Mouse (Mus musculus): ENCODE results near the gene Nhlh2. TPM values are rescaled to one million over a fixed set of nuclear protein-coding genes. Genes with fewer than 3 reads are reported as not detected.

The Nhlh2 gene
- polyA plus RNA-seq, 1 experiment from 2014 or later: 25.6 TPM

GRCm38 (mm10) chr3:102062671-102063010 is 52.8 kb downstream of the Nhlh2 start:
- Histone ChIP-seq H3K36me3 (ENCODE audit: control insufficient read depth, insufficient read depth, low read length) (no peaks in the 10 kb centered on the region), H3K4me2 (ENCODE audit: low read length) (no peak overlapping the region), H3K27me3 (replicated peaks; ENCODE audit: control insufficient read depth, insufficient read depth, low read length) (no peaks in the 10 kb centered on the region), H3K4me1 (ENCODE audit: control insufficient read depth, insufficient read depth, low read depth, low read length) (no peaks in the 10 kb centered on the region), H3K27ac (ENCODE audit: low read depth, low read length) (no peak overlapping the region), H3K9ac (ENCODE audit: low read depth, low read length) (no peak overlapping the region), H3K9me3 (ENCODE audit: control insufficient read depth, low read length) (no peaks in the 10 kb centered on the region), H3K4me3 (ENCODE audit: low read length) (no peak overlapping the region)
- ATAC-seq: peak; percentile 9; the same call in 1 of the 2 replicates
- WGBS: 25% methylated on average over 8 of the region's 8 CpGs

DNA sequence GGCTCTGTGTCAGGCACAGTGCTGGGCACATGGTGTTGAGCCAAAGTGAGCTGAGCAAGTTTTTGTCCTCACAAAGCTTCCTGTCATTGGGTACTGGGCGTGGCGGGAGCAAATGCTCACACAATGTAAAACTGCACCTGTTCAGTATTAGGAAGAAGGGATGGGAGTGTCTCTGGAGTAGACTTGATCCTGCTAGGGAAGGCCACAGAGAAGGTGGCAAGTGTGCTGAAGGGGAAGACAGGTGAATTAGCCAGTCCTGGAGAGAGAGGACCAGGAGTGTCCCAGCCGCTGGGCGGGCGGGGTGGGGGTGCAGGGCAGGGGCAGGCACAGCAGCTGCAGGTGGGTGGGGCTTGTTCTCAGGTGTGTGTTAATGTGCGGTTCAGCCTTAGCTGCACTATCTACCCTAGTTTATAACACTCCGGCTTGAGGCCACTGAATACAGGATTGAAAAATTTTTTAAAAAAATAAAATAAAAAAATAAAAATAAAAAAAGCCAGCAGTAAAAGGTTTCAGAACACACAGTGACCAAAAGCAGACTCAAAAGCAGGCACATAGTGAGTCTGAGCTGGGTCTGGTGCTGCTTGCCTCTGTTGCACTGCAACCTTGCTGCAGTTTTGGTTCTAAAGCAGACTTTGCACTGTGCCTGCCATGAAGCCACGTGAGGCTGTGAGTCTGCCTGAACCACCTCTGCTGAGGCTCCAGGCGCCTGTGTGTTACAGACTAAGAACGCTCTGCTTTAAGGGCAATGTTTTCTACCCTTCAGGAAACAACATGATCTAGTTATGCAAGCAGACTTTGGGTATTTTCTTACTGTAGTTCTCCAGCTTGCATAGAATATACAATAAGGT is 53.6 kb downstream of the Nhlh2 start:
- H3K4me3 ChIP-seq (ENCODE audit: low read length): no peak overlapping the region
- no peaks in the 10 kb centered on the region for H3K36me3 ChIP-seq (ENCODE audit: control insufficient read depth, insufficient read depth, low read length)
- WGBS: 75% methylated on average over 10 of the region's 10 CpGs
- no peak for ATAC-seq
- H3K27ac ChIP-seq (ENCODE audit: low read depth, low read length): no peak overlapping the region
- no peaks in the 10 kb centered on the region for H3K4me1 ChIP-seq (ENCODE audit: control insufficient read depth, insufficient read depth, low read depth, low read length)
- no peak overlapping the region for H3K9ac ChIP-seq (ENCODE audit: low read depth, low read length)
- no peaks in the 10 kb centered on the region for H3K9me3 ChIP-seq (ENCODE audit: control insufficient read depth, low read length)
- no peak overlapping the region for H3K4me2 ChIP-seq (ENCODE audit: low read length)
- H3K27me3 ChIP-seq (replicated peaks; ENCODE audit: control insufficient read depth, insufficient read depth, low read length): no peaks in the 10 kb centered on the region

- Histone ChIP-seq H3K4me2 (ENCODE audit: low read length) (no peak overlapping the region), H3K27me3 (replicated peaks; ENCODE audit: control insufficient read depth, insufficient read depth, low read length) (no peaks in the 10 kb centered on the region), H3K27ac (ENCODE audit: low read depth, low read length) (no peak overlapping the region), H3K36me3 (ENCODE audit: control insufficient read depth, insufficient read depth, low read length) (no peaks in the 10 kb centered on the region), H3K9ac (ENCODE audit: low read depth, low read length) (no peak overlapping the region), H3K4me1 (ENCODE audit: control insufficient read depth, insufficient read depth, low read depth, low read length) (no peaks in the 10 kb centered on the region), H3K9me3 (ENCODE audit: control insufficient read depth, low read length) (no peaks in the 10 kb centered on the region), H3K4me3 (ENCODE audit: low read length) (no peak overlapping the region)
- no peak for ATAC-seq
- WGBS: 84% methylated on average over 6 of the region's 6 CpGs
Measured at GRCm38 (mm10) chr3:102064566-102064965, 54.7 kb downstream of the Nhlh2 start.

Other genes starting within 250 kb of the Nhlh2 start
- gene Mab21l3, start 161.1 kb upstream of the Nhlh2 start, polyA plus RNA-seq (2015; fragmentation: Nextera tagmentation; extraction: Ambion mirVana): 0.16 TPM in 2 replicates
- 4.5 and 5.4 TPM in 2 replicates for gene Slc22a15, start 85.6 kb upstream of the Nhlh2 start, polyA plus RNA-seq (2015; fragmentation: Nextera tagmentation; extraction: Ambion mirVana)
- 0.76 and 6.6 TPM in 2 replicates for gene Casq2, start 76.3 kb downstream of the Nhlh2 start, polyA plus RNA-seq (2015; fragmentation: Nextera tagmentation; extraction: Ambion mirVana)
- 7.9 and 14.0 TPM in 2 replicates for gene Vangl1, start 194.6 kb downstream of the Nhlh2 start, polyA plus RNA-seq (2015; fragmentation: Nextera tagmentation; extraction: Ambion mirVana)